Mouse (Mus musculus): ENCODE data around the gene Gm20388.

Gene Gm20388

GRCm38 (mm10) chr8:120598579-120598978 lies 687.9 kb downstream of the Gm20388 start:
- DNase-seq (ENCODE audit: low spot score), result no peak

GRCm38 (mm10) chr8:120599504-120599903 lies 688.9 kb downstream of the Gm20388 start:
- DNase-seq (ENCODE audit: low spot score), result peak; percentile 83

- no peak for DNase-seq (ENCODE audit: low spot score)
These were observed 692.0 kb downstream of the Gm20388 start for GRCm38 (mm10) chr8:120602672-120603071.

DNA sequence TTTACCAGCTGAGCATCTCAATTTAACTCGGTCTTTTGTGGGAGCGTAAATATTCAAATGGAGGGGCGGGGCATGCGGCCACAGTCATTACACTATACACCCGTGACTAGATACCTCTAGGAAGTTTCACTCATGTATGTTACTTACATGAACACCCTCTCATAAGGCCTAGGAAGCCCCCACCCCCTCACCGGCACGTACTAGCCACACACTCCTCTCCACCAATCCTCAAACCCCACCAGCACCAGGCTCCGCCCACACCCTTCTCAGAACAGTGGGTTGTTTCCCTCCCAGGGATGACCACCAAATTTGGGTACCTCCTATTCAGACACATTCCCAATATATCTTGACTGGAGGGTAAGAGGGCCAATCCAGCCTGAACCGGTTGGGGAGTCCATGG lies 696.8 kb downstream of the Gm20388 start:
- DNase-seq (ENCODE audit: low spot score), result no peak

- peak; percentile 74 for DNase-seq (ENCODE audit: low spot score)
These were observed 697.2 kb downstream of the Gm20388 start for GRCm38 (mm10) chr8:120607885-120608284.

DNA sequence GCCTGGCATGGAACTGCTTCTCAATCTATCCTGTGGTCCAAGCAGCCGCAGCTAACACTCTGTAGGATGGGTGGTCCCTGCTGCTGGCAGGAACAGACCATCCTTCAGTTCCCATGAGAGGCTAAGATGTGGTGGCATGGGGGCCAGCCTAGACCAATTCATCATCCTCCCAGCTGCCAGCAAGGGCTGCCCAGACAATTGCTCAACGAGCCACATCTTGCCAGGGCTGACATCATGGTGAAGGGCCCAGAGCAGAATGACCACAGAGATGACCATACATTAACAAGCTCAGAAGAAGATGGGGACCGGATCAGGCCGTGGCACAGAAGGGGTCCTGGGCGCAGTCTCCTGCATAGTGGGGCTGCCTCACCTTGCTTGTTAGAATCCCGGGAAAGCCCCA lies 700.2 kb downstream of the Gm20388 start:
- DNase-seq (ENCODE audit: low spot score), result no peak

DNA sequence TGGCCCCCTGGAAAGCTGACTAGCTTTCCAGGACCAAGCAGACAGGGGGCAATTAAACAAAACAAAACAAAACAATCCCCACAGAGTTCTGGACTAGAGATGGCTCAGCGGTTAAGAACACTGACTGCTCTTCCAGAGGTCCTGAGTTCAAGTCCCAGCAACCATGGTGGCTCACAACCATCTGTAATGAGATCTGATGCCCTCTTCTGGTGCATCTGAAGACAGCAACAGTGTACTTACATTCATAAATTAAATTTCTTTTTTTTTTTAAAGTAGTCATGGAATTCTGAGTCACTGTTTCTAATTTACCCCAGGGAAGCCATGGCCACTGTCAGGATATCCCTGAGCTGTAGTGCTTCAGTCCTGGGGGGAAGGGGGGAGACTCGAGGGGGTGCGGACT lies 703.9 kb downstream of the Gm20388 start:
- DNase-seq (ENCODE audit: low spot score), result no peak

DNA sequence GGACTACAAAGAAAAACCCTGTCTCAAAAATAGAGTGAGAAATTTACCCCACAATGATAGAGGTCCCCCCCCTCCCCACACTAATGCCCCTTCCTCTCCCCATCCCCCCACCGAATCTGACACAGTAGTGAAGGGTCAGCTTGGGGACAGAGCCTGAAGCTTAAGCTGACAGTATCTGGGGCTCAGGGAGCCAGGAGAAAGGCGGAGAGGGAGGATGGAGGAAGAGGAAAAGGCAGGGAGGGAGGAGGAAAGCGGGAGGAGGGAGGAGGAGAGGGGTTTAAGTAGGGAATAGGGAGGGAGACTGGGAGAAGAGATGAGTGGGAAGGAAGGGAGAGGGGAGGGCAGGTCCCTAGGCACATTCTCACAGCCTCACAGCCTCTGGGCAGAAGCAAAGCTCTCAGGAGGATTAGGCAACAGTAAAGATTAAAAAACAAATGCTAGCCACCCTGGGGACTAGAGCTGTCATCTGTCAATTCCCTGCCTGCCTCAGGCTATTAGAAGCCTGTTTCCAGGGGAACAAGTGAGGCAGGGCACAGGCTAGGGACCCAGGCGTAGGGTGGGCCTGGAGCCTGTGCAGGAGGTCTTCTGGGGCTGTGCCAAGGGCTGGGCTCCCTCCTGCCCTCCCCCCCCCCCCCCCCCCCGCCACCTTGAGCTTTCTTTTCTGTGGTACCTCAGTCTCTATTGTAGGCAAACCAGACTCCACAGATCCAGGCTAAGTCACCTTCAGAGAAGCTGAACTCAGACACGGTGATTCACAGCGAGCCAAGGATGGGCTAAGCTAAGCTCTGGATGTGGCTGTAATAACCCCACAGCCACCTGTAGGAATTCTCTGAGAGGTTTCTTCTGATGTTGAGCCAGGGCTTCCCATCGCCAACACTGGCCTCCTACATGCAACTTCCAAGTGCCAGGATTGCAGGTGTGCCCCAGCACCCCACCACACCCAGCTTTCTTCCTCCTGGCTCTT lies 706.3 kb downstream of the Gm20388 start:
- no peak for DNase-seq (ENCODE audit: low spot score)

GRCm38 (mm10) chr8:120618110-120618509 lies 707.5 kb downstream of the Gm20388 start:
- DNase-seq (ENCODE audit: low spot score), result peak; percentile 77

GRCm38 (mm10) chr8:120619235-120620180 lies 708.9 kb downstream of the Gm20388 start:
- DNase-seq (ENCODE audit: low spot score), result no peak

DNA sequence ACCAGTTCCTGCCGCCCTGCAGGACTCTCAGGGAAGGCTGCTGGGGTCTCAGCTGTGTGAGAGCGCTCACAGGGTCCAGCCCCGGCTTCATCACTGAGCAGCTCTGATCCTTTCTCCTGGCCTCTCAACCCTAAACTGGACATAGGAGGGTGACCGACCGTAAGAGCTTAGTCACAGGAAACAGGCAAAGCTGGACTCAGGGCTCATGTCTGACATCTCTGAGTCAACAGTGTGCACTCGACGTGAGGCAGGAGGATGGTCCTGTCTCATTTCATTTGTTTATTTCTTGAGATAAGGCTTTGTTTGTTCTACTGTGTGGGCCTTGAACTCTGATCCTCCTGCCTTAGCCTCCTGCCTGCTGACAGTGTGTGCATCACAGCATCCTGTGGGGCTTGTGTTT lies 709.8 kb downstream of the Gm20388 start:
- DNase-seq (ENCODE audit: low spot score), result no peak

DNA sequence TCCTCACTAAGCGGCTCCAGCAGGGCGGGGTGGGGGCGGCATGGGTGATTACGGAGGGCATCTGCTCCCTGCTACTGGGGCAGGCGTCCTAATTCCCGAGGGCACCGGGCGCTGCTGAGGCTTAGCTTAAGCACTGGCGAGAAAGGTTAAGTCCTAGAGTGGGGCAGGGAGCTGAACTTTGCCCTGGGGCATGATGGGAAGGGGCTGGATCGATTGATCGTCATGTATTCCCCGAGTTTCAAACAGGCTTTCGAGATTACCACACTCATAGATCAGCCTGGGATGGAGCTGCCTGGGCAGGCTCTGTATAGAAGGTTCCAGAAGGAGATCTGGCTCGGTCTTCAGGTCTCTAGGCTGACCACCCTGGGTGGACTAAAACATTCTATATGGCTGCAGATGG lies 711.5 kb downstream of the Gm20388 start:
- no peak for DNase-seq (ENCODE audit: low spot score)

GRCm38 (mm10) chr8:120623608-120624007 lies 713.0 kb downstream of the Gm20388 start:
- no peak for DNase-seq (ENCODE audit: low spot score)

- DNase-seq (ENCODE audit: low spot score), result no peak
These were observed 715.8 kb downstream of the Gm20388 start for GRCm38 (mm10) chr8:120626461-120626860.

GRCm38 (mm10) chr8:120627298-120627697 lies 716.7 kb downstream of the Gm20388 start:
- DNase-seq (ENCODE audit: low spot score), result no peak

DNA sequence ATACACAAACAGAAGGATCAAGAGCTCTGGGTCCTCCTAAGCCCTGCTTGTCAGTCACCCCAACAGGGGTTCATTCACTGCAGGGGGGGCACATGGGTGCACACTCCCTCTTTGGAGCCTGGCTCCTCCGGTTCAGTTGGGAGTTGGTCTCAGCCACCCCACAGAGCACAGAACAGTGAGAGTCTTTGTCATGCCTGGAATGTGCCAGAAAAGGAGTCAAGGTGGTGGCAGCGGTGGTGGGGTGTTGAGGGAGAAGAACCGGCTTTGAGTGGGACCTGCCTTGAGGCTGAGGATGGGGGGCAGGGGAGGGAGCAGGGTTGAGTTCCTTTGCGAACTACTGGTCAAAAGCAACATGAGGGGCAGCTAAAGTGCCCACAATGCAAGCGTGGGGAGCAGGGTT lies 719.4 kb downstream of the Gm20388 start:
- no peak for DNase-seq (ENCODE audit: low spot score)

GRCm38 (mm10) chr8:120630848-120631247 lies 720.2 kb downstream of the Gm20388 start:
- no peak for DNase-seq (ENCODE audit: low spot score)

DNA sequence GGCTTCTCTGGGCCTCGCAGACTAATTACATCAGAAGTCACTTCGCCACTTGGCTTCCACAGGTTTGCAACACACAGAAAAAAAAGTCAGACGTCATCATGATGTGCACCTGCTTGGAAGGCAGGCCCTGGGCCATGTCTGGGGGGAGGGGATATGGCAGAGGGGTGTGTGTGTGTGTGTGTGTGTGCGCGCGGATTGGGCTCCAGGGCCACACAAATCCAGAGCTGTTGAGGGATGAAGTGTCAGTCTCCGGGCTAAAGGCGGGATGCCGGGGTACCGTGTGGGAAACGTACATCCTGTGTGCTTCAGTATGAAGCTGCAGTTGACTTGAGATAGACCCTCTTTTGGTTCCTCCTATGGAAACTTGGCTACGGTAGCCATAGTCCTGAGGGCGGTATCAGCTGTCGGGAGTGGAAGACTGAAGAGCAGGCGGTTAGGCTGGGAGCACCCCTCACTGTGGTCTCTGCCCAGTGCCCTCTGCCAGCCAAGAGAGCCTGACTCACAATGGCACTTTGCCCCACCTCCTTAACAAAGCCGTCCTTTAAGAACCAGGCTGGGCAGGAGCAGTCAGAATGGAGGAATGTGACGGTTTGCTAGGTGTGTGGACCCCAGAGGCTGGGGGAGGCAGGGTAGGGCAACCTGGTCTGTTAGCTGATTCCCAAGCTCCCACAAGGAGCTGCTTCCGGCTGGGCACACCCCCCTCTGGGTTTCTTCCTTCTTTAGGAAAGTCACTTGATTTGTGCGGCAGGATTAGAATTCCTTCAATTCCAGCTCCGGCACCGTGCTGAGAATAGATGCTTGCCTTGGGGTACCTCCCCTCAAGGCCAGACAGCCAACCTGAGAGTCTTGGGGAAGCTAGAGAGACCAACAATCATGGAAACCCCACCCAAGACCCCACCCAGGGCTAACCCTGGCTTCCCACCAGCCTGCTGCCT lies 721.1 kb downstream of the Gm20388 start:
- DNase-seq (ENCODE audit: low spot score), result no peak

- no peak for DNase-seq (ENCODE audit: low spot score)
These were observed 722.5 kb downstream of the Gm20388 start for GRCm38 (mm10) chr8:120632969-120633664.

DNA sequence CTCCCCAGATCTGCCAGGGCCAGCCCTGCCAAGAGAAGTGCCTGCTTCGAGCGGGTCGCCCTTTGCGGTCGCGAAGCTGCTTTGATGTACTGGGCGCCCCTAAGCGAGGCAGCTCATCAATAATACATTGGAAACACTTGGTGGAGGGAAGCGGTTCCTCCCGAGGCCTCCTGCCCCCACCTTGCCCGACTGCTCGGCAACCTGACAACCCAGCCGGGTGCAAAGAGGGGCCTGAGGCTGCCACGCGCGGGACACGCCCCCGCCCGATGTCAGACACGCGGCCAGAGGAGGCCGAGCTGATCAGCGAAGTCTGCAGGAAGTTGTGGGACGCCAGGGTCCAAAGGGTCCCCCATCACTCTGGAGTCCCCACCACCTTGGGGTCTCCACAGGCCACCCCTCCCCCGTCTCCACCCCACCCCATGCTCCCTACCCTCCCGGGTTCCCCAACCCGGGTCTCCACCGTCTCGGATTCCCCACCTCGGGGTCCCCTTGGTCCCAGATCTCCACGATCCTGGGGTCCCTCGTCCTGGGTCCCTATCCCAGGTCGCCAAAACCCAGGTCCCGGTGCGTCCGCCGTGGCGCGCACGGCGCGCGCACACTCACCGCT lies 723.1 kb downstream of the Gm20388 start:
- no peak for DNase-seq (ENCODE audit: low spot score)

Data from ovary, postnatal 14 days (tissue).